Comparison of ENCODE assay signal across 26 mouse cellular contexts in the genomic region with DNA sequence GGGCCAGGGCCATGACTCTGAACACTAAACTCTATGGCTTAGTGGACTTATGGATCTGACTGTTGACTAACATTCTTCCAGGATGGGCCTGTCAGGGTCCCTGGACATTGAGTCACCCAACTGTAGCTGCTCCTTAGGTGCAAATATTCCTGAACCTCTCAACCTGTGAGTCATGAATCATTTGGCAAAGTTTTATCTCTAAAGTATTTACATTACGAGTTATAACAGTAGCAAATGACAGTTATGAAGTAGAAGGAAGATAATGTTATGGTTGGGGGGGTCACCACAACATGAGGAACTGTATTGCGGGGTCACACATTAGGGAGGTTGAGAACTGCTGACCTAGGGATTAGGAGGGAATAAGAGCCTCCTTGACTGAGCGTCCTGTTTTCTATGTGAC. TPM values are rescaled to one million over a fixed set of nuclear protein-coding genes. Genes with fewer than 3 reads are reported as not detected.
"Had no signal": no experiment of that assay in that cellular context is flagged by ENCODE, and none has a peak within 500 bp of the region (broad histone marks: within the 10 kb centered on the region; RNA-seq: fewer than 3 reads in every experiment).

No protein-coding gene starts in this region.

- H3K27ac ChIP-seq: heart, embryonic 13.5 days; heart, embryonic 15.5 days; hindbrain, embryonic 13.5 days; hindbrain, embryonic 15.5 days; hindbrain, postnatal 0 days; kidney, embryonic 15.5 days; kidney, postnatal 0 days; limb, embryonic 13.5 days; limb, embryonic 15.5 days; liver, embryonic 12.5 days had no signal

- H3K36me3 ChIP-seq: heart, embryonic 15.5 days; hindbrain, embryonic 13.5 days; hindbrain, embryonic 15.5 days; kidney, embryonic 15.5 days; limb, embryonic 13.5 days; limb, embryonic 15.5 days had no signal

- H3K4me3 ChIP-seq: heart, adult 2 months; heart, embryonic 13.5 days; heart, embryonic 15.5 days; hindbrain, embryonic 13.5 days; hindbrain, embryonic 15.5 days; kidney, embryonic 15.5 days; limb, embryonic 13.5 days; limb, embryonic 15.5 days; liver, embryonic 12.5 days had no signal

- DNase-seq: gastrocnemius, postnatal 25 days; heart, adult 2 months; heart, postnatal 14 days; heart, postnatal 36 days; kidney, adult 11 months; kidney, adult 2 months; kidney, adult 9 months; kidney, postnatal 14 days; kidney, postnatal 36 days; layer of hippocampus, adult 9-11 months; layer of hippocampus, postnatal 36 days; left cerebral cortex, postnatal 4 days had no signal

RNA-seq across cellular contexts. Expression of gene Sh2d6, which starts 26.4 kb away (rescaled TPM):
- total RNA-seq: heart, adult 2 months; hematopoietic stem cell, adult 5-6 weeks; hindbrain, postnatal 0 days; liver, adult 2 months had no signal
- polyA plus RNA-seq: heart, embryonic 11.5 days; heart, embryonic 15.5 days; heart, postnatal 0 days; kidney, postnatal 0 days; liver, adult 2 months; liver, embryonic 12.5 days had no signal
